Mouse (Mus musculus) spleen, embryonic (tissue): ENCODE measurements around the gene Vipas39.

Experiments
- CTCF ChIA-PET: fragments of 350-600 bp; sonication (Branson Sonifier 250); formaldehyde crosslinking; loops from one replicate; lab custom pipeline; 2022; lab: Charles Lee

The Vipas39 gene

DNA sequence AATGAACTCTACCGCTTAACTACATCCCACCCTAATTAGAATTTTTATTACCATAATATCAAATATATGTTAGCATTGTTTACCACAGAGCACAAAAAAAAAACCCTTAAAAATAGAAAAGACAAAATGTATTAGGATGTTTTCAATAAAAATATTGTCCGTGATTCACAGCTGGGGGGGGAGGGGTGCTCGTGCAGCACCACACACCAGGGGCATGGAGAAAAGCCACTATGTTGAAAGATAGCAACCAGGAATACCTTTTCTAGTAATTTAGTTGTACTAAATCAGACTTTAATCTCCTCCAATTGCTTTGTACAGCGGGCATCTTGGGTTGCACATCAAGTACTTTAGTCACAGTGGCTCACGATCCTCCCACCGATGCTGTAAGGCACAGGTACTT lies 67.3 kb downstream of the Vipas39 start:
- CTCF ChIA-PET, result interaction anchor here (0.5 to 0.6 kb wide), 2 partner anchors 17 to 123 kb away, joined by 5 to 6 read pairs; no protein-coding TSS in a partner anchor

GRCm38 (mm10) chr12:87196310-87196709 lies 69.7 kb downstream of the Vipas39 start:
- CTCF ChIA-PET, result no interaction called here

GRCm38 (mm10) chr12:87195069-87195468 lies 71.0 kb downstream of the Vipas39 start:
- CTCF ChIA-PET, result no interaction called here

DNA sequence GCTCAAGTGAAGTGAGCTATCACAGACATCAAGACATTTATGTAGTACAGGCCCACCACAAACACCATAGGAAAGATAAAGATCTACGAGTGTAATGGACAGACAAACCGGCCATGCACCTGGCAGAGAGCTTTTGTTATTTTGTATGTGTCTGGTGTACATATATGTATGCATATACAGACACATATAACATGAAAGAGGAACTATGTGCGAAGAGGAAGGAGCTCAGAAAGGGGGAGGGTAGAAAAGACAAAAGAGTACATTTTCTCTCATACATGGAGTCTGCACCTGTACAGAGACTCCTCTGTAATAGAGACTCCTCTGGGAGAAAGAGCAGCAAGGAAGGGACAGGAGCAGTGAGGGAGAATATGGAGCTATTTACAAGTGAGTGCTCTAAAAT lies 73.0 kb downstream of the Vipas39 start:
- CTCF ChIA-PET, result interaction anchor here (0.7 kb wide), 1 partner anchor 219 kb away, joined by 5 read pairs; no protein-coding TSS in a partner anchor
